Mouse (Mus musculus): ENCODE measurements at regions not wholly inside any gene's neighbourhood (a gene's known extent, or its start where the extent isn't known, plus 50 kb on each side); places are given as distances from the start of the nearest gene placed in this dataset.

- in situ Hi-C loops (cut with MboI, MseI): no loop called here
Measured at GRCm38 (mm10) chr6:6657928-6658500, 79.6 kb upstream of the Sem1 start.

- in situ Hi-C loops (cut with MboI, MseI): no loop called here
Measured at GRCm38 (mm10) chr6:6660072-6660471, 81.6 kb upstream of the Sem1 start.

GRCm38 (mm10) chr6:6666762-6667161, 88.3 kb upstream of the Sem1 start:
- in situ Hi-C loops (cut with MboI, MseI): no loop called here

DNA sequence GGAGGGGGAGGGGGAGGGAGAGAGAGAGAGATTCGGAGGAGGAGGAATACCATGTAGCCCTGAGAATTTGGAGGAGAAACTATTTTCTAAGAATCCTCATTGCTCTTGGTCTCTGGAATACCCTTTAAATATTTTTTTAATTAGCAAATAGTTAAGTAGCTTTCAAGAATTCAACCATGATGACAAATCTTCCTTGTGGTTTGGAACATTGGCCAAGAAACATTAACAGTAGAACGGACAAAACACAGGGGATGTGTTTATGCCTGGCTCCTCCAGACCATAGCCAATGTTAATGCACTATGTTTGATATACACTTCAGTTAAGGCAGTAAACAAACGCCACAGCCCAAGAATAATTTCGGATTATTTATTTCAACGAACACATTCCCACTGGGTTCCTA, 110.8 kb upstream of the Sem1 start:
- in situ Hi-C loops (cut with MboI, MseI): no loop called here

GRCm38 (mm10) chr6:6690188-6690587, 111.7 kb upstream of the Sem1 start:
- in situ Hi-C loops (cut with MboI, MseI): no loop called here

GRCm38 (mm10) chr6:6692056-6692770, 113.8 kb upstream of the Sem1 start:
- in situ Hi-C loops (cut with MboI, MseI): no loop called here

DNA sequence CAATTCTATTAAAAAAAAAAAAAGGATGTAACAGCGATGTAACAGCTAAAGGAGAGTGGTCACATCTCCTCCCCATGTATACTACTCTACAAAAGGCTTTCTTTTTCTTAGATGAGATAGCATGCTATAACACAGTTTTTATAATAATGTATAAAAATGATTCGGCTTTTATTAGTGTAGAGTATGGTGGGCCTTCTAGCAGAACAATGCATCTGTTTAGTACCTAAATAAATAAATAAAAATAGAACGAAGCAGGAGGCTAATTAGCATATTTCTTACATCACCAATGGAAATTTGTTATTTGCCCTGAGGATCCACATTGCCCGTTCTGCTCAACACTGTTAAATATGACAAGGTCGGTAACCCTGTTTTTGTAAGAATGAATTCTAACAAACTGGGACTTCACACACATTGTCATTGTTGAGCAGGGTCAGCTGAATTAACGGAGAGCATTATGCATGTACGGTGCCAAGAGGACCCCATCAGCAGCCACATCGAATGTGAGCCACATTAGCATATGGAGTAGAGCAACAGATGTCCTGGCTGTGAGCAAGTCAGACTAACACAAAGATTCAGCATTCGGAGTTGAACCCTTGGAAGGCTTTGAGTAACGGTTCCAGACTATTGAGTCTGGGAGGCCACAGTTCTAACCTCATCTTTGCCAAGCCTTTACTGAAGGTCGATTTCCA, 117.4 kb upstream of the Sem1 start:
- in situ Hi-C loops (cut with MboI, MseI): no loop called here

DNA sequence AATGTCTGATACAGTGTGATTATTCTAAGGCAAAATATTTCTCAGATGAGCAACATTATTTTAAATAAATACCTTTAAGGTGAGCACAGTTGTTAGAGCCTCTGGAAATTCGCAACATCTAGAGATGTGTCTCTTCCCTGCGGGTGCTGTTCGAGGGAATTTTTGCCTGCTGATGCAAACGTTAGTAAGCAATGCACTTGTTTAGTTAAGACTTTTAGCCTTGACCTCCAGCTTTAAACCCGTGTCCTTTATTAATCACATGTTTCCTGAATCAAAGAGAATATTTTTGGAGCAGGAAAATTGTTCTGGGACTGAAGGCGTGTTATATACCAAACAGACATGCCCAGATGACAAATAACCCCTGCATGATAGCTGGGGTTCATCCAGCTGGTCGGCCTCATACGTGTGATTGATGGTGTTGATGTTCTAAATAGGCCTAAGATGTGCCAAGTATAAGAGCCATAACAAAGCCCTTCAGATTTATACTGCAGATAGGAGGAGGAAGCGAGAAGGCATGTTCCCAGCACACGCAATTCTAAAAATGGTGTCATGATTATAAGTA, 119.0 kb upstream of the Sem1 start:
- in situ Hi-C loops (cut with MboI, MseI): no loop called here

- in situ Hi-C loops (cut with MboI, MseI): no loop called here
Measured at GRCm38 (mm10) chr6:6706729-6707128, 128.3 kb upstream of the Sem1 start.

DNA sequence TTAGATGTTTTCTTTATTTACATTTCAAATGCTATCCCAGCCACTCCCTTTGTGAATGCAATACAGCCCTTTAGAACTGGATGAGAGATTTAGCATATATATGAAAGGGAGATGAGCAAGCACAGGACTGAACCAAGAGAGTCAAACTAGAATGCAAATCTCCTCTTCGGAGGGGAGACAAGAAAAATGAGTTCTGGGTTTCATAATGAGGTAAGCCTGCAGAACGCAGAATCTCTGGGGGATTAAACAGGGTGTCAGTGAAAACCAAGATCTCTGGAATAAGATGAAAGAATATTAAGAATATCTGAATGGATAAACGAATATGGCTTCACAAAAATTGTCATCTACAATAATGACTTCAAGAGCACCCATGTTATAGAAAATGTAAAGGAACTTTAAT, 130.6 kb upstream of the Sem1 start:
- in situ Hi-C loops (cut with MboI, MseI): no loop called here

DNA sequence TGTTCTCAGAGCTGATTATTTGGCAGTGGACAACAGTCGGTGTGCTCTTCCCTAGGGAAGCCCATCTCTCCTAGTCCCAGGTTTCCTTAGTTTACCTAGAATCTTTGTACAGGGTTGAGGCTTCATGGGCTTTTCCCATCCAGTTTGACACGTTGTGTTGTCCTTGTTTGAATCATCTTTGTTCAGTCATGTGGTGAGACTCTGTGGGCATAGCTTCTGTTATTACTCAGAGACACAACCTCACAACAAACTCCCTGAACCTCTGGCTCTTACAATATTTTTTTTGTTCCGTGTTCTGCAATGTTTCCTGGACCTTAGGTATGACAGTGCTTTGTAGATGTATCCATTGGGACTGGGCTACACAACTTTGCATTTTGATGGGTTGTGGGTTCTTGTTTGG, 132.9 kb upstream of the Dlx6 start:
- in situ Hi-C loops (cut with MboI, MseI): no loop called here

GRCm38 (mm10) chr6:6745394-6745793, 117.7 kb upstream of the Dlx6 start:
- in situ Hi-C loops (cut with MboI, MseI): no loop called here

GRCm38 (mm10) chr6:6779157-6779556, 84.0 kb upstream of the Dlx6 start:
- in situ Hi-C loops (cut with MboI, MseI): no loop called here

- in situ Hi-C loops (cut with MboI, MseI): loop anchor here in 1 of 2 experiments (10.0 kb wide), 1 partner anchor 247 kb away; no protein-coding TSS in a partner anchor
Measured at GRCm38 (mm10) chr6:6781556-6781955, 81.6 kb upstream of the Dlx6 start.

DNA sequence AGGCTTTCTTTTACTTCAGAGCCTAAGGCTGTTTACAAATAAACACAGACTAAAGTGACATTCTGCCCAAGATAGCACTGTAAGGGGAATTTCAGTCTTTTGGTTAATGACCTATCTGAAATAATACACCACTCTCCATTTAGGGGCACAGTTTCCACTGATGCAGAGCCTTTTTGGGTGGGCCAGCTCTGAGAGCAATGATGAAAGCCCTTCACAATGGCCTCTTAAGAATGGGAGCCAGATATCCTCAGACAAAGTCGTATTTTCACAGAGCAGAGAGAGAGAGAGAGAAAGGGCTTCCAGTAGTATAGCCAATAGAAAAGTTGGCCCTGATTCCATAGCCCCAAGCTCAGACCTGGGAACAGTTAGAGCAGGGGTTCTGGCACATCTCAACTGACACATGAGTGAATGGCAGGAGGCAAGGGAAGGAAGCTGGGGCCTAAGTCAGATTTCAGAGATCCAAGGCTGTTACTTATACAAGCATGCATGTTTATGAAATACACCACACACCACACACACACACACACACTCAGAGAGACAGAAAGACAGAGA, 77.1 kb upstream of the Dlx6 start:
- in situ Hi-C loops (cut with MboI, MseI): loop anchor here in 1 of 2 experiments (10.0 kb wide), 1 partner anchor 251 kb away; no protein-coding TSS in a partner anchor

GRCm38 (mm10) chr6:6787490-6787889, 75.6 kb upstream of the Dlx6 start:
- in situ Hi-C loops (cut with MboI, MseI): loop anchor here in 1 of 2 experiments (10.0 kb wide), 1 partner anchor 253 kb away; no protein-coding TSS in a partner anchor

- in situ Hi-C loops (cut with MboI, MseI): no loop called here
Measured at GRCm38 (mm10) chr6:6794320-6795018, 68.7 kb upstream of the Dlx6 start.

DNA sequence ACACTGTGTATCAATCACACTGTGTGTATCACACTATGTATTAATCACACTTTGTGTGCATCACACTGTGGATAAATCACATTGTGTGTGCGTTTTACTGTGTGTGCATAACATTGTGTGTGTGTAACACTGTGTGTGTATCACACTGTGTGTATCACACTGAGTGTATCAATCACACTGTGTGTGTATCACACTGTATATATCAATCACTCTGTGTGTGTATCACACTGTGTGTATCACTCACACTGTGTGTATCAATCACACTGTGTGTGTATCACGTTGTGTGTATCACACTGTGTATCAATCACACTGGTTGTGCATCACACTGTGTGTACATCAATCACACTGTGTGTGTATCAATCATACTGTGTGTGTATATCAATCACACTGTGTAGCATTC, 62.8 kb upstream of the Dlx6 start:
- in situ Hi-C loops (cut with MboI, MseI): no loop called here

DNA sequence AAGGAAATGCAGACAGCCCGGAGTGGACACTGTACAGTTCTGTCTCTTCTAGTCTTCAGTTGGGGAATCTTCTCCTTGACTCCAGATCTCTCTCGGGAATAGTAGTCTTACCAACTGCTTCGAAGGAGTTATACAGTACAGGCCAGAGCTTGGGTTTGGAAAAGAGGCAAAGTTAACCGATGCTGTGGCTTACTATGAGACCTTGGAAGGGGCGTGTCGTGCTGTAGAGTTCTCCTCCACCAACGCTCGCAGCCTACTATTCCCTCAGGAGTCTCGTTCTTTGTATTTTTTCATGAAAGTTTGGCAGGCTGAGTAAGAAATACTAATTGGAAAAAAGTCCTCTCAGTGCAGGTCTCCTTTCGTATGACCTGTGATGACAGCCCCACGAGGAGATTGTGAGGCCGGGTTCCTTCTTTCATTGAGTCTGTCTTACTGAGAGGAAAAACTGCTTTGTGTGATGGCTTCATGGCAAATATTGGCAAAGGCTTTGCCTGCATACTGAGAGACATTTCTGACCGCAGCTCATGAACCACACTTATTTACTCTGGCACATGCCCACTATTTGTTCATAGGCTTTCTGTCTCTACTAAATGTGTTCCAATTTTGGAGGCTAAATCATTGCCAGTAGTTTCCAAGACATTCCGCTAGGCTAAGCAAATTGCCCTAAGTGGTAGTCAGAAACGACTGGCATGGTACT, 61.4 kb upstream of the Dlx6 start:
- in situ Hi-C loops (cut with MboI, MseI): no loop called here
